Mouse (Mus musculus) T-helper 1 cell (primary cell): ENCODE results near the gene Fry.

Experiments used
- in situ Hi-C: fragments of 300-600 bp; cut with MboI, MseI; formaldehyde crosslinking; loops from one replicate; pipeline ENCODE4 v1.15.1; 2025; ENCODE audit warnings: high pct_unique_total_duplicates

Gene Fry

DNA sequence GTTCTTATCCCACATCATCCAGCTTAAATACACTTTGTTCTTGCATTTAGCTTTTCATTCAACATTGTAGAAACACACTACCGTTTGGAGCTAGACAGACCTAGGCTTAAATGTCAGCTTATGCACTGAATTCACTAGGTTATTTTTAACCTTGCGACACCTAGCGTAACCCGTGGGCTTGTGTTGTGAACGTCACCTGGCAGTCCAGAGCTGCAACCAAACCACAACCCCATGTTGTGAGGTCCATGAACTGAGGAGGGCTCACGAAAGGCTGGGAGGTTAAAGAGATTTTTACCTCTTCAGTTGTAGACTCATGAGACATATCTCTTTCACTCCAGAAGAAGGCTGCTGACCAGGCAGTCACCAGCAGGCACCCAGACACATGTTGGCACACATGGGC is 210.2 kb downstream of the Fry start:
- in situ Hi-C loops, result loop anchor here (10.0 kb wide), 1 partner anchor 964 kb away; no protein-coding TSS in a partner anchor

DNA sequence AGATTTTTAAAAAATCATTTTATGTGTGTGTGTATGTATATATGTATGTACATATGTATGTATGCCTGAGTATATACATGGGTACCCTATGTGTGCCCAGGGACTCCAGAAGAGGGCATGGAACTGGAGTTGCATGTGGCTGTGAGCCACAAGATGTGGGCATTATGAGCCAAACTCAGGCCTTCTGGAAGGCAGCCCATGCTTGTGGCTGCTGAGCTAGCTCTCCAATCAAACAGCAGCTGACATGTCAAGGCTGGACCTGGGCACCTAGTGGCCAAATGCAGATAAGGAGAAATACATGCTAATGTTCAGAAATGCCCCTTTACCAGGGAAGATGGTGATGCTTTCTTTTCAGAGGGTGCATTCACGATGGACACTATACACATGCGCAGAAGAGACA is 213.4 kb downstream of the Fry start:
- in situ Hi-C loops, result no loop called here

DNA sequence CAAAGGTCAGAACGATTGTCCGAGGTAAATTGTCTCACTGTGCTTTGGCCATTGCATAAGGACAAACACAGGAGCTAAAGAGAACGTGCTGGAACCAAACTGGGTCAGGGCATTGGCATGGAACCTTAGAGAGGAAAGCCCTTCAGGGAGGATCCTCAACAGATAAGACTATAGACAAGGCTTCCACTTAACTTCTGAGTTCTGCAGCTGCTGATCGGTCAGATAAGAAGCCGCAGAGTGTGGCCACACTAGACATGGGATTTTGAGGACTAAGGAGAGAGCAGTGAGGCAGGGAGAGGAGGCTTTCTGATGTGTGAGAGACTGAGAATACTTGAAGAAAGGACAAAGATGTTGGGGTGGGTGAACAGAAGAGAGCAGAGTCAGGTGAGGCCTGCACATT is 214.4 kb downstream of the Fry start:
- in situ Hi-C loops, result no loop called here

DNA sequence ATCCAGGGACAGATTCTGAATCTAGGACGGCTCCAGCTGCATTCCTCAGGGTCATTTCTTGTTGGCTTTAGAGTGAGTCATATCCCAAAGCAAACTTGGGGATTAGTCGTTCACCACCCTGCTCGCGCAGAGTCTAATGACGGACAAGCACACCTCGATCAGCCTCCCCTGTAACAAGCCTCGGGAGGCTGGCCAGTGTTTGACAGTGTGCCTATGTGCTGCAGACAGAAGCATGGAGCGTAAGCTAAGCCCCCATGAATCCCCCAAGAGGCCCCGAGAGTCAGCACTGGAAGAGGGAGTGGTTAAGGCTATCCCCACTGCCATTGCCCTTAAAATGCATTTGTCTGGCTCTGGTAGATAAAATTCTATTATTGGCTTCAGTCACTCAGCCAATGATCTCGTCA is 214.9 kb downstream of the Fry start:
- in situ Hi-C loops, result no loop called here

DNA sequence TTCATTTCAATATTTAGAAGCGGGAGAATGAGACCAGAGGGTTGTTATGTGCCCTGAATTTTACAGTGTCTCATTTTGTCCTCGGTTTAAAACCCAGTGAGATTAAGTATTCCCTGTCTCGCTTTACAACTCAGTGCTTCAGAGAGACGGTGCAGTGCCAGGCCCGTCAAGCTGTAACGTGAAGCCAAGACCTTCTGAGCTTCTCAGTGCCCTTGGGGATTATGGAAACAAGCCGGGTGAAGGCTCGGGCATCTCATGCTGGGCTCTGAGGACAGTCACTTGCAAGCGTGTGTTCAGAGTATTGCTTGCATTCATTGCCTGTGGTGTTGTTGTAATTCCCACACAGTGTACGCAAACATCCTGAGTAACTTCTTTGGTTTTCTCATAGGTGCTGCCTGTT is 218.0 kb downstream of the Fry start:
- in situ Hi-C loops, result no loop called here

DNA sequence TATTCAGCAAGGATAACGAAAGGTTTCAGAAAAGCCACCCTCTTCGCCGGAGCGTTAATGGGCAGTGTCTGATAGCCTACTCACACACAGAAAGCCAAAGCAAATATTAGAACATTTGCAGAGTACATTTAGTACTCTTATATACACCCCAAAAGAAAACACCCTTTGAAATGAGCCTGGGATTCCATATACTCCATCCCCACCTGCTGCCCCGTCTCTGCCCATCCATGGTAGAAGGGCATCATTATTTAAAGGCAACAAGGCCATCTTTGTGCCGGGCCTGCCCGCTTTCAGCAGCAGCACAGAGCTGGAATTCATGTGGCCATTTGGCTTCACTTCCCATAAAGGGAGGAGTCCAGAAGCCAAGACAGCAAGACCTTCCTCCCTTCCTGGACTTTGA is 219.3 kb downstream of the Fry start:
- in situ Hi-C loops, result no loop called here

DNA sequence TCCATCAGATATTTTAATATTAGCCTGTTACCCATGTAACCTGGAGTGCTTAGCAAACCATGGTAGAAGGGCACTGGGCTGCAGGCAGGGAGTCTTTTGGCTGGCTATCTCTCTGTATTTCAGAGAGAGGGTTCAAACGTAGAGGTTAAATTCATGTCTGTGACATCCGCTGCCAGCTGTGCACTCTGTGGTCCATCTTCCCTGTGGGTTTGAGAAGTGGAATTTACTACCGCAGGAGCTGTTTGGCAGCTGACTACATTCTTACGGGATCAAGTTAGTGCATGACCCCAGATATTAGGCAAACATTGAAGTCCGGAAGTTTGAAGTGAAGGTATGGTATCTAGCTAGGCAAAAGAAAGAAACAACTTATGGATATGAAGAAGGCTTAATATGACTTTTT is 222.5 kb downstream of the Fry start:
- in situ Hi-C loops, result no loop called here

DNA sequence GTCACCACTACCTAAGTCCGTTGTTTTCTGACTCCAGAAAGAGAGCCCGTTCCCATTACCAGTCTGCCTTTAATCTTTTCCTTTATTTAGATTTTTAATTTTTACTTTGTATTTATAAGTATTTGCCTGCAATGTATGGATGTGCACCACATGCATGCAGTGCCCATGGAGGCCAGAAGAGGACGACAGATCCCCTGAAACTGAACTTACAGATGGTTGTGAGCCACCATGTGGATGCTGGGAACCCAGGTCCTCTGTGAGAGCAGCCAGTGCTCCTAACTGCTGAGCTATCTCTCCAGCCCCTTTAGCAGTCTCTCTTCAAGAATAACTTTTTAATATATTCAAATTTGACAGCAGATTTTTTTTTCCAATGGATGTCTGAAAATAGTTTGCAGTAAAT is 223.7 kb downstream of the Fry start:
- in situ Hi-C loops, result no loop called here

DNA sequence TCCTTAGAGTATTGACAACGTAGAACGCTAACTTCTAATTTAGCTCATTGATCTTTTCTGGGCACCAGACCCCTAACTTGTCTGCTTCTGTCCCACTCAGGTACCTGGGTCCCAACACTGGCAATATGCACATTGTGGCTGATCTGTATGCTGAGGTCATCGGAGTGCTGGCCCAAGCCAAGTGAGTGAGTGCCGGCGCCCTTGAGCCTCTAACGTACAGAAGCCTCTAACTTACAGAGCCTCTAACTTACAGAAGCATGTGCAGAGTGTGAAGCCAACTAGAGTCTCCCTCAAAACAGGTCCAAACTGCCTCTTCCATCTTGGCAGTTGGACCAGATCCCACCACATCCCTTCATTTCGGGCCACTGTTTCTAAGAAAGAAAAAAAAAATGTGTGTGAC is 227.5 kb downstream of the Fry start:
- in situ Hi-C loops, result no loop called here

DNA sequence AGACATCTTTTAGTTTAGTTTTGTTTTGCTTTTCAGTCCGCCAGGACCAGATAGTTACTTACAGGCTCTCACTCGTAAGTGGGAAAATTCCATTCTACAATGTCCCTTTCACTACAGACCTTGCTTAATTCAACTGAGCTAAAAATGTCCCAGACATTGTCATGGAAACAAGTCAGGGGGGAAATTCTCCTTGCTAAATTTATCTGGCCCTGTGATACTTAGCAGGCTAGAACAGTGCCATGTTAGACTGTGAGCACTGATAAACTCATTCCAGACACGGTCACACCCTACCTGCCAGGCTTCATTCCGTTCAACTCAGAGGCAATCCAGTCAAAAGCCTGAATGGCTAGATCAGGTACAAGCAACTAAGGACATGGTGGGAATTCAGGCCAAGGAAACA is 227.9 kb downstream of the Fry start:
- in situ Hi-C loops, result no loop called here

DNA sequence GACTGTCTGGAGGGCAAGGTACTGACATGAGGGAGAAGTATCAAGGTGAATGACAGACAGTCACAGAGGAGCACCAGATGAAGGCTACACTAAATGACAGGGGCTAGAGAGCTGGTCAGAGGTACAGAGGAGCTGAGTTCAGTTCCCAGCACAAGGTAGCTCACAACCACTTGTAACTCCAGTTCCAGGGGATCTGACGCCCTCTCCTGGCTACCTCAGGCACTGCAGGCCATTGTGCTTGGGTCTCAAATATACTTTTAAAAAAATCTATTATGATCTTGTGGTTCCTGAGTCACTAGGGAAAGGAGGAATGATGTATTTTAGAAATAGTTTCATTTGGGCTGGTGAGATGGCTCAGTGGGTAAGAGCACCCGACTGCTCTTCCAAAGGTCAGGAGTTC is 229.4 kb downstream of the Fry start:
- in situ Hi-C loops, result no loop called here

DNA sequence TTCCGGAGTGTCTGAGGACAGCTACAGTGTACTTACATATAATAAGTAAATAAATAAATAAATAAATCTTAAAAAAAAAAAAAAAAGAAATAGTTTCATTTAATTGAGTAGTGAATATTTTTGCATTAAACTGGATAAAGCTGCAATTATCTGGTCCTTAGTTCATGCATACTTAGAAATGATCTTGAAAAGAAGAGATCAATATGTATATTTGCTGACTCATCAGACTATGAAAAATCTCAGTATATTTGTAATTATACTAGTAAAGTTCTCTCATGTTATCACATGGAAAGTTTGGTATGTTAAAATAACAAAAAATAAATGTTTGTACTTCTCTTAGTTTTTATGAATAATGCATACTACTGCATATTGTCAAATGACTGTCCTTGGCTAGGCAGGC is 229.9 kb downstream of the Fry start:
- in situ Hi-C loops, result no loop called here

DNA sequence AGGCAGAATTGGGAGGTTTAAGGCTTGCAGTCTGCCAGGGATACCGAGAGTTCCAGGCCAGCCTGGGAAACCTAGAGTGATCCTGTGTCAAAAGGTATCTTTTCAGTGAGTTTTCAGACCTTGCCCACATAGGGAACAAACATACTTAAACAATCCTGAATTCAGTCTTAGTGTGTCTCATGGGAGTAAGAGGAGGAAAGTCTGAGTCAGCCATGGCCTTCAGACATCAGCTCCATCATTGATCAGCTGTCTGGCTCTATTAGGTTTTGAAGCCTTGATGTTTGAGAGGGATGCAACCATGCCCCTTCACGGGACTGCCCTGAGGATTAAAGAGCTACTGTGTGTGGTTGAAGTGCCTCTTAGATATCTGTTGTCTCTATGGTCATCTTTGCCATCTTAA is 232.7 kb downstream of the Fry start:
- in situ Hi-C loops, result no loop called here

DNA sequence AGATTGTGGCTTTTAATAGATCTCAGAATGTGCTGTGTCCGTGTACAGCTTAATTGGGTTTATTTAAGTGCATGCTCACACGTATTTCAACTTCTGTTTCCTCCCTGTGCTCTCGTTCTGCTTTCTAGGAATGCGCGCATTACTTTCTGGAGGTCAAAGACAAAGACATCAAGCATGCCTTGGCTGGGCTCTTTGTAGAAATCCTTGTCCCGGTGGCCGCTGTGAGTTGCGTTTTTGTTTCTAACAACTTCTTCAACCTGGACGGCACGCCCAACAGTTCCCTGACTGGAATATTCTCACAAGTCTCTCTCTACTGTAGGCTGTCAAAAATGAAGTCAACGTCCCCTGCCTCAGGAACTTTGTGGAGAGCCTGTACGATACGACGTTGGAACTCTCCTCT is 240.2 kb downstream of the Fry start:
- in situ Hi-C loops, result no loop called here

DNA sequence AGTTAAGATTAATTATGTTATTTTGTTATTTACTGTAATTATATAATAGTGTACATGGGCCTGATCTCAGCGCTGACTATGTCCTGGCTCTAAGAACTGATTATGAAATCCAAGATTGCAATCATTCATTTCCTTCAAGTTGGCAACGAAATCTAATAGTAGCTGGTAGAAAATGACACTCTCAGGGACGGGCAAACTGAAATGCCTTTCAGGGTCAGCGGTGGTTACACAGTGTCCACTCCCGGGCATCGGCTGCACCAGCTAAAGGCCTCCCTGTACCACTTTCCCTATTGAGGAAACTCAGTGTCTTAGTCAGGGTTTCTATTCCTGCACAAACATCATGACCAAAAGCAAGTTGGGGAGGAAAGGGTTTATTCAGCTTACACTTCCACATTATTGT is 243.8 kb downstream of the Fry start:
- in situ Hi-C loops, result no loop called here

DNA sequence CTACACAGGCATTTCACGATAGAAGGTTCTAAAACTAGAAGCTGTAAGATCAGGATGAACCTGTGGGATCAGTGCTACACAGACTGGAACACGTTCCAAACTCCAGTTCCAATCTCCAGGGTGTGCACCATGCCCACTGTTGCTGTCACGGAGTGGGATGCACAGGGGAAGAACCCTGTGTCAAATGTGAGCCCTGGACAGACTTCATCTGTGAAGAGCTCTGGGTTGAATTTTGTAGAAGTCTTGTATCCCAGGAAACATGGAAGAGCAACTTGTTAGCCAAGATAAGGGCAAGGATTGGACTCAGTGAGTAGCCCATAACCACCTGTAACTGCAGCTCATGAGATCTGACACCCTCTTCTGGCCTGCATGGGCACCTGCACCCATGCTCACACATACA is 246.2 kb downstream of the Fry start:
- in situ Hi-C loops, result no loop called here

DNA sequence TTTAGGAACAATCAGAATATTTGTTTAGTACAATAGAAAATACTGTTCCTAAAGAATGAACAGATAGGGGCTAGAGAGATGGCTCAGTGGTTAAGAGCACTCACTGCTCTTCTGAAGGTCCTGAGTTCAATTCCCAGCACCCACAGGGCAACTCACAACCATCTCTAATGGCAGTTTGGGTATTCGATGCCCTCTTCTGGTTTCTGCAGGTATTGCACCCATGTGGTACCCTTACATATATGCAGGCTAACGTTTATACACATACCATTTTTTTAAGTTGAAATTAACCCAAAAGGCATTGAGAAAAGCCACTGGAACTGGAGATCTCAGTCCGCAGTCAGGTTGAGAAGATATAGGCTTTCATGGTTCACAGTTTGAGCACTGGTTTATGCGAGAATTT is 248.6 kb downstream of the Fry start:
- in situ Hi-C loops, result no loop called here

DNA sequence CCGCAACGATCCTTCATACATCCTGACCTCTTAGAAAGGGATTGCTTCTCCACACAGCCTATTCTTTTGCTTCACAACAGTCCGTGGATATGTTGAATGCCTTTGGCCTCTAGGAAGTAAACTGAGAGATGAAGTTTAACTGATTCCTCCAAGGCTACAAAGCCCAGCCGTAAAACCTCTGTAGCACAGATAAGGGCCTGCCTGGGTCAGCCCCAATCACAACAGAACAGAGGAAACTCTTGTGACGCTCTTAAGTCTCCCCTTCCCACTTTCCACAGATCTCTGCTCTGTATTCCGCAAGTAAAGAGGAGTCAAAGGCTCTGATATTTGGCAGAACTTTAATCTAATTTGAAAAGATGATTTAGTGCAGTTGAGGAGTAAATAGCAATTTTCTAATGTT is 251.8 kb downstream of the Fry start:
- in situ Hi-C loops, result no loop called here

DNA sequence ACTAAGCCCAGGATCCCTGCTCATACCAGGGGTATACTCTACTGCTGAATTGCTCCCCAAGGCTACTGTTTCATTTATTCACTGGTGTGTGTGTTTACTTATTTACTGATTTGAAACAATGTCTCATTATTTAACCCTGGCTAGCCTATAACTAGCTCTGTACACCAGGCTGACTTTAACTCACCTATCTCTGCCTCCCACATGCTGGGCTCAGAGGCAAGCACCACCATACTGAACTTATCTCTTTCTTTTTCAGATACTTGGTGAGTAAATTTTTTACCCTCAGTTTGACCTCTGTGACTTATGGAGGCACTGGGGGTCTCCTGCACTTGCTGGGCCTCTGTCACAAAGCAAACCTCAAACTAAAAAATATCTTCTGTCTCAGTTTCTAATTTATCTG is 252.4 kb downstream of the Fry start:
- in situ Hi-C loops, result no loop called here

DNA sequence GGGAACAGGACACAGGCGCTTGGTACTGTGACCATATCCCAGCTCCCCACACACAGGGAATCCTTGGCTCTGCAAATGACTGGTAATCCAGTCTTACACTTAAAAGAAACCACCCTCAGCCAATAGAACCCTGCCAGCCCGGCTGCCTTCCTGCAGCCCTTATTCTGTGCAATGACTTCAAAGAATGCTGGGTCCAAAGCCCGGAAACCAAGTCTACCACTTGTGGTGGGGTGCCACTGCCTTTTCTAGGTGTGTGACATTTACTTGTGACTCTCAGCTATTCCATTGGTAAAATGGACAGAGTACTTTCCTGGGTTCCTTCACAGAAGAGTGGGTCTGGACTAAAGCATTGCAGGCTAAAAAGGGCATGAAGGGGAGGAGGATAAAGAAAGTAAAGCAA is 254.5 kb downstream of the Fry start:
- in situ Hi-C loops, result no loop called here

DNA sequence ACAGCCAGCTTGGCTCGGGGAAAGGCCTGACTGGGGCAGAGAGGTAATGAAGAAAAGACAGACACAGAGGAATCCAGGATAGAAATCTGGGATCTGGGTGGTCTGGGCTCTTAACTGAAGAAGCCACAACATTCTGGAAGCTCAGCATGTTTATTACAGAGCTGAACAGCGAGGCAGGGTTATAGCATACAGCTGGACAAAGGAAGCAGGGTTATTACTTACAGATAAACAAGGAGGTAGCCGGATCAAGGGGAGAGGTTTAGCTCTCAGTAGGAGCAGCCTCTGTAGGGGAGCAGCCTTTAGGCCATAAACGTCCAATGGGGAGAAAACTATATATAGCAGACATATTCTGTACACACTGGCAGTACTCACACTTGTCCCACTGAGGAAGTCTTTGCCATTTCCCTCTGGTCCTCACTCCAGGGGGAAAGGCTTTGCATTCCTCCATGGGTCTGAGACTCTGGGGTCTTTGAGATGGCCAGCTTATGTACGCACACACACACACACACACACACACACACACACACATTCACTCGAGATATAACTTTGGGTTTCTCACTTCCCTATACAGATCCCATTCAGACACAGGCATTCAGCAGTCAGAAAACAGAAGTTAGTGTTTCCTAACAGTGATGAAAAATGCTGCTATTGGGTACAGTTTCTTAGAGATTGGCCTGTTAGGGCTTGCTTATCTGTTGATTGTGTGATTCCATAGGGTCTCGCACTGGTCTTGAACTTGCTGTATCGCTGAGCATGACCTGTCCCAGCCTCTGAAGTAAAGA is 256.5 kb downstream of the Fry start:
- in situ Hi-C loops, result no loop called here

DNA sequence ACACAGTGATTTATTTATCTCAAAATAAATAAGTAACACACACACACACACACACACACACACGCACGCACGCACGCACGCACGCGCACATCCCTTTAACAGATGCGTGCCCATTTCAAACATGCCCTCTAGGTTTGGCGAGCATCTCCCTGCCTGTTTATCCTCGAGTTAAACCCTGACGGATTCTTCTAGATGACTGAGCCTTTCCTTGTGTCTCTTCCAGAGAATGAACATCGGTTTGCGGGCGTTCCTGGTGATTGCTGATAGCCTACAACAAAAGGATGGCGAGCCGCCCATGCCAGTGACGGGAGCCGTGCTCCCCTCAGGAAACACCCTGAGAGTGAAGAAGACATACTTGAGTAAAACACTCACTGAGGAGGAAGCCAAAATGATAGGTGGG is 260.1 kb downstream of the Fry start:
- in situ Hi-C loops, result no loop called here

DNA sequence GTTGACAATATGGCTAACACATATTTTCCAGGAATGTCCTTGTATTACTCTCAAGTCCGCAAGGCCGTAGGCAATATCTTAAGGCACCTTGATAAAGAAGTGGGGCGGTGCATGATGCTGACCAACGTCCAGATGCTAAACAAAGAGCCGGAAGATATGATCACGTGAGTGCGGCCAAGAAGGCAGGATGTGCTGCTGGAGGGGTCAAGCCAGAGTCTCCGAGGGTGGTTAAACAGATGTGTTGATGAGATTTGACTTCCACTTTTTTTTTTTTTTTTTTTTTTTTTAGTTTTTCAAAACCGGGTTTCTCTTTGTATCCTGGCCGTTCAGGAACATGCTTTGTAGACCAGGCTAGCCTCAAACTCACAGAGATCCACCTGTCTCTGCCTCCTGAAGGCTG is 262.3 kb downstream of the Fry start:
- in situ Hi-C loops, result loop anchor here (5.0 kb wide), 1 partner anchor 102 kb away; no protein-coding TSS in a partner anchor

DNA sequence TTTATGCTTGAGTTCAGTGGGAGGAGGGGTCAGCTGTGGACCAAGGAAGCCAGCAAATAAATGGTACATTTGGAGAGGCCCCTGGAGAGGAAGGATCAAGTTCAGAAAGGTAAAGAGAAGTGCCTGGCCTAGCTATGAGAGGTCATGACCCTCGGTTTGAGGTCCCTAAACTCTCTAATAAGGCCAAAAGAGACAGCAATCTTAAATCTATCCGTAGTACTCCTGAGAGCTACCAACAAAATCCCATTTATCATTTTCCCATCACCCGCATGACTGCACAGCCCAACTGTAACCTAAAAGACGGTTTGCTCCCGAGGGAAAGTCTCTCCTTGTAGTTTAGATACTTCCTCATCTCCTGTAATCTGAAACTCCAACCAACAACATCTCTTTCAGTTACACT is 264.0 kb downstream of the Fry start:
- in situ Hi-C loops, result loop anchor here (5.0 kb wide), 1 partner anchor 100 kb away; no protein-coding TSS in a partner anchor
